8 mouse cellular contexts compared by ENCODE assay signal in genomic region chr4:141240617-141241016, GRCm38 (mm10). TPM values are rescaled to one million over a fixed set of nuclear protein-coding genes. Genes with fewer than 3 reads are reported as not detected.
A peak's percentile ranks its signal among the peaks of the same experiment; 100 is the strongest.
DNase-seq lines count a peak whose midpoint lies in the region; ATAC-seq lines count a peak whose summit lies in the region.

No protein-coding gene starts in this region.

- H3K27ac ChIP-seq in midbrain, embryonic 12.5 days (replicated peaks): no peak overlapping the region
- H3K27ac ChIP-seq in midbrain, embryonic 13.5 days: no peak overlapping the region
- H3K27ac ChIP-seq in embryonic facial prominence, embryonic 14.5 days (replicated peaks; ENCODE audit: low read depth, low read length): no peak overlapping the region

- 0 out of 2 replicates have a peak overlapping the region, but pooled peaks have one; percentile 4 for H3K4me2 ChIP-seq in midbrain, embryonic 12.5 days (replicated peaks)
- no peak overlapping the region for H3K4me2 ChIP-seq in midbrain, embryonic 13.5 days (replicated peaks)
- H3K4me2 ChIP-seq in embryonic facial prominence, embryonic 14.5 days (ENCODE audit: low read depth, low read length): peak overlapping the region; percentile 74

- WGBS in midbrain, embryonic 12.5 days: 3% methylated on average over 14 of the region's 14 CpGs
- 3% methylated on average over 14 of the region's 14 CpGs for WGBS in midbrain, embryonic 13.5 days
- WGBS in embryonic facial prominence, embryonic 14.5 days: 3% methylated on average over 14 of the region's 14 CpGs

- no peaks in the 10 kb centered on the region for H3K36me3 ChIP-seq in midbrain, embryonic 12.5 days
- H3K36me3 ChIP-seq in midbrain, embryonic 13.5 days: no peaks in the 10 kb centered on the region
- H3K36me3 ChIP-seq in embryonic facial prominence, embryonic 14.5 days (ENCODE audit: control insufficient read depth, insufficient read depth, low read length): no peaks in the 10 kb centered on the region

- no peak for ATAC-seq in midbrain, embryonic 12.5 days (ENCODE audit: low FRiP score, low read depth)
- no peak for ATAC-seq in midbrain, embryonic 13.5 days
- no peak for ATAC-seq in embryonic facial prominence, embryonic 14.5 days (ENCODE audit: low read depth)
- ATAC-seq in monocyte, adult 5-6 weeks (replicated peaks; ENCODE audit: insufficient number of reproducible peaks, low FRiP score, low TSS enrichment, poor library complexity, severe bottlenecking): no peak

- no peak overlapping the region for H3K9ac ChIP-seq in midbrain, embryonic 12.5 days (replicated peaks)
- no peak overlapping the region for H3K9ac ChIP-seq in midbrain, embryonic 13.5 days (replicated peaks)
- H3K9ac ChIP-seq in embryonic facial prominence, embryonic 14.5 days (ENCODE audit: low read depth, low read length): no peak overlapping the region

- H3K27me3 ChIP-seq in midbrain, embryonic 12.5 days: peaks cover 95% of the 10 kb centered on the region
- peaks cover 93% of the 10 kb centered on the region for H3K27me3 ChIP-seq in midbrain, embryonic 13.5 days
- H3K27me3 ChIP-seq in embryonic facial prominence, embryonic 14.5 days (replicated peaks; ENCODE audit: control insufficient read depth, insufficient read depth, low read length): peaks cover 37% of the 10 kb centered on the region

- H3K9me3 ChIP-seq in midbrain, embryonic 12.5 days: no peaks in the 10 kb centered on the region
- no peaks in the 10 kb centered on the region for H3K9me3 ChIP-seq in midbrain, embryonic 13.5 days
- H3K9me3 ChIP-seq in embryonic facial prominence, embryonic 14.5 days (ENCODE audit: control insufficient read depth, low read length): no peaks in the 10 kb centered on the region

- peaks cover 43% of the 10 kb centered on the region for H3K4me1 ChIP-seq in midbrain, embryonic 12.5 days
- peaks cover 47% of the 10 kb centered on the region for H3K4me1 ChIP-seq in midbrain, embryonic 13.5 days (replicated peaks)
- peaks cover 44% of the 10 kb centered on the region for H3K4me1 ChIP-seq in embryonic facial prominence, embryonic 14.5 days (ENCODE audit: control insufficient read depth, insufficient read depth, low read length)

- no peak overlapping the region for H3K4me3 ChIP-seq in midbrain, embryonic 12.5 days
- H3K4me3 ChIP-seq in midbrain, embryonic 13.5 days (replicated peaks): no peak overlapping the region
- H3K4me3 ChIP-seq in embryonic facial prominence, embryonic 14.5 days (ENCODE audit: low read depth, low read length): peak overlapping the region; percentile 44

- peak; percentile 71 for DNase-seq in embryonic facial prominence, embryonic 14.5 days (ENCODE audit: low spot score)
- peak; percentile 80 for DNase-seq in kidney, postnatal 14 days
- peak; percentile 92 for DNase-seq in lung, postnatal 36 days
- DNase-seq in thymus, postnatal 14 days: no peak
- no peak for DNase-seq in thymus, adult 18-20 months

RNA-seq across cellular contexts. Expression of gene Arhgef19, which starts 1.3 kb away (rescaled TPM):
- 2.1 and 2.7 TPM in 2 replicates for polyA plus RNA-seq in midbrain, embryonic 12.5 days (2016; fragmentation: Nextera tagmentation; extraction: Ambion mirVana)
- 0.93 and 0.98 TPM in 2 replicates for polyA plus RNA-seq in midbrain, embryonic 13.5 days (2015; fragmentation: Nextera tagmentation; extraction: Ambion mirVana)
- 17.4 and 17.7 TPM in 2 replicates for polyA plus RNA-seq in embryonic facial prominence, embryonic 14.5 days (2014; fragmentation: Nextera tagmentation; extraction: Ambion mirVana)
- total RNA-seq in monocyte, adult 5-6 weeks (2017): not detected in 3 replicates

RNA-seq across cellular contexts. Expression of gene Rsg1, which starts 26.9 kb away (rescaled TPM):
- 6.4 and 7.1 TPM in 2 replicates for polyA plus RNA-seq in midbrain, embryonic 12.5 days (2016; fragmentation: Nextera tagmentation; extraction: Ambion mirVana)
- polyA plus RNA-seq in midbrain, embryonic 13.5 days (2015; fragmentation: Nextera tagmentation; extraction: Ambion mirVana): 6.4 and 8.9 TPM in 2 replicates
- polyA plus RNA-seq in embryonic facial prominence, embryonic 14.5 days (2014; fragmentation: Nextera tagmentation; extraction: Ambion mirVana): 5.1 and 5.2 TPM in 2 replicates
- 0.38 to 2.7 TPM in 2 of 3 replicates, not detected in the other for total RNA-seq in monocyte, adult 5-6 weeks (2017)

Comparison
In these comparisons a context has a peak if more than half of its experiments do, and no peak if none do; other contexts are left out.
1. DNase-seq: peak in embryonic facial prominence, embryonic 14.5 days (single experiment), kidney, postnatal 14 days (single experiment) and lung, postnatal 36 days (single experiment); none in thymus, postnatal 14 days (single experiment) and thymus, adult 18-20 months (0 of 2).